Mouse (Mus musculus) effector memory CD4-positive, alpha-beta T cell, adult 5 months (primary cell): Measurements from ENCODE around the gene Gm10198. TPM values are rescaled to one million over a fixed set of nuclear protein-coding genes. Genes with fewer than 3 reads are reported as not detected.

Experiments
- polyA plus RNA-seq: library from polyadenylated mRNA; unstranded; fragments of 100-300 nt; shearing (Covaris generic); gene quantifications from one replicate; pipeline ENCODE4 v1.2.1, GENCODE M21; 2017

Gm10198 gene
- not detected for polyA plus RNA-seq

DNA sequence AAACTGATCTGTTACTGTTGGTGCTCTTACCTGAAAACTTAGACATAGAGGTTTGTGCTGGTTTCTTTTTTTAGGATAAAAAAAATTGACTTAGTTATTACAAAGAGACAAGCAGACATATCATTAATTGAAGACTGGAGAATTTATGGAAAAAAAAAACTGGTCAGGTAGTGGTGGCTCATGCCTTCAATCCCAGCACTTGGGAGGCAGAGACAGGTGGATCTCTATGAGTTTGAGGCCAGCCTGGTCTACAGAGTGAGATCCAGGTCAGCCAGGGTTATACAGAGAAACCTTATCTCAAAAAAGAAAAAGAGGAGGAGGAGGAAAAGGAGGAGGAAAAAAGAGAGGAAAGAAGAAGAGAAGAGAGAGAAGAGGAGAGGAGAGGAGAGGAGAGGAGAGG is at the start of gene Gm10198:
Gene Gm10198, plus strand, starts transcription at position 301 of the 400 bp plus-strand sequence.

Other genes with a start within 250 kb of the Gm10198 start
- 271 TPM for gene Gpbp1, start 102.7 kb upstream of the Gm10198 start, polyA plus RNA-seq
- not detected for gene Gm49496, start 42.8 kb upstream of the Gm10198 start, polyA plus RNA-seq
- gene Mier3, start 88.2 kb downstream of the Gm10198 start, polyA plus RNA-seq = 13.5 TPM
- 66.3 TPM for gene Map3k1, start 216.2 kb downstream of the Gm10198 start, polyA plus RNA-seq